Mouse (Mus musculus) forebrain, postnatal 0 days (tissue): ENCODE results near the gene Lclat1. TPM values are rescaled to one million over a fixed set of nuclear protein-coding genes. Genes with fewer than 3 reads are reported as not detected.

Experiments used
- ATAC-seq: fragments of 200-750 bp; cut with Nextera tagmentation; 2 replicates; pipeline ENCODE4 v1.8.0; 2017; ENCODE audit warnings: mild to moderate bottlenecking, moderate library complexity
- DNase-seq: peaks from one replicate; pipeline ENCODE4 v3.0.0-alpha.2; 2015
- H3K27ac ChIP-seq: fragments of 300-500 bp; sonication (generic); 2 replicates; pipeline ENCODE4 v1.5.1; 2014; ENCODE audit warnings: low read depth, mild to moderate bottlenecking, antibody characterized with exemption, low read length, moderate library complexity, mixed read lengths
- H3K27me3 ChIP-seq: fragments of 300-500 bp; sonication (generic); 2 replicates; pipeline ENCODE4 v1.6.1; 2014; ENCODE audit warnings: mild to moderate bottlenecking, low read length, mixed read lengths; ENCODE audit not compliant: insufficient read depth
- H3K36me3 ChIP-seq: fragments of 300-500 bp; sonication (generic); 2 replicates; pipeline ENCODE4 v1.6.1; 2014; ENCODE audit warnings: mild to moderate bottlenecking, moderate library complexity; ENCODE audit not compliant: insufficient read depth
- H3K4me1 ChIP-seq: fragments of 300-500 bp; sonication (generic); 2 replicates; pipeline ENCODE4 v1.6.1; 2014; ENCODE audit warnings: antibody characterized with exemption; ENCODE audit not compliant: insufficient read depth
- H3K4me2 ChIP-seq: fragments of 300-500 bp; sonication (generic); 2 replicates; pipeline ENCODE4 v1.6.1; 2014; ENCODE audit warnings: low read depth, mild to moderate bottlenecking, moderate library complexity
- H3K4me3 ChIP-seq: fragments of 300-500 bp; sonication (generic); 2 replicates; pipeline ENCODE4 v1.5.1; 2014; ENCODE audit warnings: low read depth, low read length, mixed read lengths
- H3K9ac ChIP-seq: fragments of 300-500 bp; sonication (generic); 2 replicates; pipeline ENCODE4 v1.6.1; 2014; ENCODE audit warnings: mild to moderate bottlenecking
- H3K9me3 ChIP-seq: fragments of 300-500 bp; sonication (generic); 2 replicates; pipeline ENCODE4 v1.6.1; 2016; ENCODE audit warnings: low read length
- CTCF ChIP-seq: sonication (generic); IDR thresholded peaks from 2 replicates; pipeline ENCODE4 v1.5.1; 2016; ENCODE audit warnings: antibody characterized with exemption, control low read depth, low read depth
- WGBS: fragments of 180-500 bp; shearing (Covaris S2); extraction: QIAGEN DNeasy Blood & Tissue Kit; methylation state at CpG from one replicate; pipeline ENCODE4 v1.1.7; 2014; 5-methylcytosine and 5-hydroxymethylcytosine counted together
- polyA plus RNA-seq: library from polyadenylated mRNA; unstranded; fragments of >200 nt; fragmentation: Nextera tagmentation; extraction: Ambion mirVana; gene quantifications from 2 replicates; pipeline ENCODE4 v1.2.1, GENCODE M21; 2015
- total RNA-seq: library from RNA; depleted of rRNA; stranded (reverse); fragments of >200 nt; gene quantifications from 2 replicates; pipeline ENCODE4 v1.2.3, GENCODE M21; 2014

Lclat1 gene
- total and polyA plus RNA-seq, 2 experiments from 2014 or later, result 11.9 to 28.4 TPM

DNA sequence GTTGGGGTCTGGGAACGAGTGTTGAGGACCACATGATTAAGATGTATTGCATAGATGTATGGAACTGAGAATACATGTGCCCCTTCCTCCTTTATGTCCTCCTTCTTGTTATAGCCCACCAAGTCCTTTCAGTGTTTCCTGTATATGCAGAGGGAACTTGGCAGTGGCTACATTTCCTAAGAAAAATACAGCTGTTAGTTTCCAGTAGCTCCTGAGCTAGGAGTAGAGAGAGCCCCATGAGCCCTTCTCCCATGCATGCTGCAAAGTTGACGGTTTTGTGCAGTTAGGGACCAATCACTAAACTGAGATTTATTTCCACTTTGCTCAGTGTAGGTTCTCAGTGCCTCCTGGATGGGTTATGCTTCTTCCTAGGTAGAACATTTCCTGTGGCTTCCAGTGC lies 105.9 kb downstream of the Lclat1 start:
- Histone ChIP-seq H3K4me2 (no peak overlapping the region), H3K9me3 (no peaks in the 10 kb centered on the region), H3K9ac (no peak overlapping the region), H3K27me3 (no peaks in the 10 kb centered on the region), H3K36me3 (no peaks in the 10 kb centered on the region), H3K27ac (no peak overlapping the region), H3K4me1 (no peaks in the 10 kb centered on the region), H3K4me3 (no peak overlapping the region)
- WGBS, result 89% methylated on average over 2 of the region's 2 CpGs
- no peak for TF ChIP-seq CTCF
- DNase-seq (no peak), ATAC-seq (no peak)

DNA sequence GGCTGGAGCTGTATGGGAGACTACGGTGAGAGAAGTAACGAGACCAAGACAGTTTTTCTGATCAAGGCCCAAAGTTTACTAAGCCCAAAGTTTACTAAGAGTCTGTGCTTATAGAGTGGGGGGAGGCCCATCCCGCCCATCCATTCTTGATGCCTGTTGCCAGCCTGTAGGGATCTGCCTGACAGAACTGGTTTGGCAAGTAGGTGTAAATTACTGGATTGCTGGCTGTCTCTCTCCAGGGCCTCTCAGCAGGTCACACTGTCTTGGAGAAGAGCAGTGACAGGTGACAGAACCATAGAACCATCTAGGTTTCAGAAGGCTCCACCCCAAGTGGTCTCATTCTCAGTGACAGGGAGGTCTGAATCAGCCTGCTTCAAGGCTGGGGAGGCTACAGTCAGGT lies 109.5 kb downstream of the Lclat1 start:
- H3K4me3 ChIP-seq, result no peak overlapping the region
- peaks cover 9% of the 10 kb centered on the region for H3K4me1 ChIP-seq
- H3K9ac ChIP-seq, result no peak overlapping the region
- WGBS, result 94% methylated on average over 3 of the region's 3 CpGs
- no peaks in the 10 kb centered on the region for H3K27me3 ChIP-seq
- H3K9me3 ChIP-seq, result no peaks in the 10 kb centered on the region
- no peak for TF ChIP-seq CTCF
- no peak overlapping the region for H3K27ac ChIP-seq
- no peaks in the 10 kb centered on the region for H3K36me3 ChIP-seq
- DNase-seq, result no peak
- no peak for ATAC-seq
- H3K4me2 ChIP-seq, result no peak overlapping the region

DNA sequence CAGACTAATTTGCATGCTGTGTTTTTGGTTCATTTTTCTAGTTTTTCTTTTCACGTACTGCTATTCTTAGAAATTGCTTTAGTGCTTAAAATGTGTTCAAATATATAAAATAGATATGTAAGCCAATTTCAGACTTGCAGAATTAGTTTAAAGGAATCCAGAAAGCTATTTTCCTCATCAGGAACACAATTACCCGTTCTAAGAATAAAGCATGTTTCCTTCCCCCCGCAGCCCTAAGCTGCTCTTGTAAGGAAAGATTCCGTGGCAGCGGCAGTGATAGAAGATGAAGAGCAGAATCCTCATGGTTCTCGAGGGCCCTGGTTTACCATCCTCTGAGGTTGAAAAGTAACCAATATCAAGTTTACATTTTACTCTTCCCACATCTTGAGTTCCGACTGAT lies 113.0 kb downstream of the Lclat1 start:
- Histone ChIP-seq H3K4me3 (no peak overlapping the region), H3K4me2 (no peak overlapping the region), H3K9ac (no peak overlapping the region), H3K27ac (no peak overlapping the region), H3K36me3 (no peaks in the 10 kb centered on the region), H3K27me3 (no peaks in the 10 kb centered on the region), H3K9me3 (no peaks in the 10 kb centered on the region), H3K4me1 (peaks cover 9% of the 10 kb centered on the region)
- no peak for TF ChIP-seq CTCF
- WGBS, result 47% methylated on average over 7 of the region's 7 CpGs
- ATAC-seq, result no peak
- DNase-seq, result no peak

DNA sequence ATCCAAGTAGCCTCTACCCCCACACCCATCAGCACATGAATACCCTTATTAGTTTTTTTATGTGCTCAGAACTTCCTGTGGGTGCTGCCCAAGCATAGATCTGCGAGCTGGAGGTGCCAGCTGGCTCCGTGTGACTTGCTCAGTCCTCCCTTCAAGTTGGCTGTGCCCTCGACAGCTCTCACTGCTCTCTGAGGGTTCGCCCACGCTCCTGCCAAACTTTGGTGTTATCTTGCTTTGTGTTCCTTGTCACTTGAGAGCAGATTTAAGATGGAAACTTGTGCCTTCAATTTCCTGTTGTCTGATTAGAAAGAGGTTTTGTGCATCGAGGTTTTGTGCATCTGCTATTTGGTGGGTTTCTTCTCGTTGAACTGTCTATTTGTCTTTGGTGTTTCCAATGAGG lies 114.3 kb downstream of the Lclat1 start:
- no peak overlapping the region for H3K9ac ChIP-seq
- H3K9me3 ChIP-seq, result no peaks in the 10 kb centered on the region
- no peak overlapping the region for H3K27ac ChIP-seq
- WGBS, result 40% methylated on average over 7 of the region's 7 CpGs
- DNase-seq (peak; percentile 28), ATAC-seq (no peak)
- H3K36me3 ChIP-seq, result no peaks in the 10 kb centered on the region
- H3K4me1 ChIP-seq, result peaks cover 17% of the 10 kb centered on the region
- no peak overlapping the region for H3K4me2 ChIP-seq
- no peak overlapping the region for H3K4me3 ChIP-seq
- no peaks in the 10 kb centered on the region for H3K27me3 ChIP-seq
- TF ChIP-seq CTCF, result no peak

DNA sequence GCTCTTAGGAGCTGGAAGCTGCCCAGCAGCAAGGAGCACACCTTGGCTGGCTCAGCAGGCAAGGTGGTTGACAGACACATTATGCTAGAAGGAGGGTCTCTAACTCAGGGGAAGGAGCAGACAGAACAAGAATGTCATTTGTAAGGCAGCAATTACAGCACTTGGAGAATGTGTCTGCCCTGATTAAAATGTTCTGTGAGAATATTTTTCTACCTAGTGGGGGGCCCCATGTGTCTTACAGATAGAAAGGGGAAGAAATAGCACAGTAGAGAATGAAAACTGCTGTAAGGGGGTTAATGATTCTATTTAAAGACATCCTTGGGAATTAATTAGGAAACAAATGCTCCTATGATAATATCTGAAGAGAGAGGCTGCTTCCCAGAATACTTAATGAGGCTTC lies 117.7 kb downstream of the Lclat1 start:
- Histone ChIP-seq H3K27me3 (no peaks in the 10 kb centered on the region), H3K9ac (no peak overlapping the region), H3K9me3 (no peaks in the 10 kb centered on the region), H3K4me2 (no peak overlapping the region), H3K27ac (peak overlapping the region; percentile 82), H3K4me3 (no peak overlapping the region), H3K36me3 (no peaks in the 10 kb centered on the region), H3K4me1 (peaks cover 15% of the 10 kb centered on the region)
- peak; percentile 37 for DNase-seq
- TF ChIP-seq CTCF, result no peak
- peak; percentile 92 for ATAC-seq

DNA sequence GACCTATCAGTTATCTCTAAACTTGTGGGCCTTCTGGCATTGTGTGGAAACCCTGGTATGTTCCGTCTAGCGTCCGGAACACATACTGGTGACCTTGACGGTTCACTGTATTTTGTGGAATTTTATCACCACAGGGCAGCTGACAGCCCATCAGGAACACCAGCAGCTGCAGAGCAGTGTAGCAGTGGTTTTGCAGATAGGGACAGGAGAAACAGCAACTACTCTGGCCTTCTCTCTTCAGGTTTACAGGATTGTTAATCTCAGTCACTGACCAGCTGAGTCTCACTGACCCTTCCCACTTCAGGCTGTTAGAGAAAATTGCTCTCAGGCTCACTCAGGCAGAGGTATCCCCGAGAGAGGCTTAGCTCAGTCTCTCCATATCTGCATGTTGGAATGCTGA lies 118.2 kb downstream of the Lclat1 start:
- H3K27me3 ChIP-seq, result no peaks in the 10 kb centered on the region
- TF ChIP-seq CTCF, result no peak
- H3K9me3 ChIP-seq, result no peaks in the 10 kb centered on the region
- no peak overlapping the region for H3K4me2 ChIP-seq
- peaks cover 12% of the 10 kb centered on the region for H3K4me1 ChIP-seq
- no peak overlapping the region for H3K9ac ChIP-seq
- WGBS, result 32% methylated on average over 5 of the region's 5 CpGs
- DNase-seq (no peak), ATAC-seq (0 out of 2 replicates have a peak, but pooled peaks have one; percentile 8)
- no peak overlapping the region for H3K4me3 ChIP-seq
- H3K36me3 ChIP-seq, result no peaks in the 10 kb centered on the region
- H3K27ac ChIP-seq, result peak overlapping the region; percentile 82

DNA sequence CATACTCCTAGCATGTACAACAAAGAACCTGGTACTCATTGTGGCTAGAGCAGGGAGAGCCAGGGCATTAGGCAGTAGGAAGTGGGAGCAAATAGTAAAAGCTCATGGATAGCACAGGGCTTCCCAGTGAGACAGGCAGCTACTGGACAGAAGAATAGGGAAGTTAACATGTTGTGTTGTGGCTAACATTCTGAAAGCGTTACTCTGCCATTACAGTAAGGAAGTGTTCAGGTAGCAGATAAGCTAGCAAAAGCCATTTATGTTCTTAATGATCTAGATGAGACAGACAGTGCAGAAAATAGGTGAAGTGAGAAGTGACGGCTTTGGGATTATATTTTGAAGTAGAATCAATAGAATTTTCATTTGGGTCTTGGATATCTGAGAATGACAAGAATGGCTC lies 118.8 kb downstream of the Lclat1 start:
- Histone ChIP-seq H3K27ac (peak overlapping the region; percentile 82; the same call in 1 of the 2 replicates), H3K27me3 (no peaks in the 10 kb centered on the region), H3K36me3 (no peaks in the 10 kb centered on the region), H3K4me3 (no peak overlapping the region), H3K9me3 (no peaks in the 10 kb centered on the region), H3K4me2 (no peak overlapping the region), H3K9ac (no peak overlapping the region), H3K4me1 (peaks cover 8% of the 10 kb centered on the region; the same call in 1 of the 2 replicates)
- 86% methylated on average over 2 of the region's 2 CpGs for WGBS
- ATAC-seq, result no peak
- TF ChIP-seq CTCF, result no peak
- DNase-seq, result no peak

DNA sequence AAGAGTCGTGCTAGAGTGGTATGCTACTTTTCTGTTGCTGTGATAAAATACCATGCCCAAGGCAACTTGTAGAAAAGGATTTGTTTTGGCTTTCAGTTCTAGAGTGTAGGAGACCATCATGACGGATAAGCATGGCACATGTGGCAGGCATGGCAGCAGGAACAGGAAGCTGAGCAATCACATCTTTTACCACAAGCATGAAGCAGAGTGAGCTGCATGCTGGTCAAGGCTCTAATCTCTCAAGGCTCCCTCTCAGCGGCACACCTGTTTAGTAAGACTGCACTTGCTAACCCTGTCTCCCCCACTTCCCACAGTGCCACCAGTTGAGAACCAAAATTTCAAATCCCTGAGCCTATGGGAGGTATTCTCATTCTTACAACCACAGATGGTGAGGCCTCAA lies 119.6 kb downstream of the Lclat1 start:
- H3K4me3 ChIP-seq, result no peak overlapping the region
- no peaks in the 10 kb centered on the region for H3K27me3 ChIP-seq
- no peaks in the 10 kb centered on the region for H3K36me3 ChIP-seq
- 98% methylated on average over 3 of the region's 3 CpGs for WGBS
- DNase-seq (no peak), ATAC-seq (no peak)
- H3K27ac ChIP-seq, result no peak overlapping the region
- H3K4me1 ChIP-seq, result peaks cover 8% of the 10 kb centered on the region; the same call in 1 of the 2 replicates
- no peak for TF ChIP-seq CTCF
- no peaks in the 10 kb centered on the region for H3K9me3 ChIP-seq
- no peak overlapping the region for H3K9ac ChIP-seq
- no peak overlapping the region for H3K4me2 ChIP-seq
